In genomic region chr16:14304791-14305190, GRCm38 (mm10) we compare ENCODE assay signal across 15 mouse cellular contexts. TPM values are rescaled to one million over a fixed set of nuclear protein-coding genes. Genes with fewer than 3 reads are reported as not detected.
"Had no signal": no experiment of that assay in that cellular context is flagged by ENCODE, and none has a peak within 500 bp of the region (broad histone marks: within the 10 kb centered on the region; RNA-seq: fewer than 3 reads in every experiment).

No protein-coding gene starts in this region.

- DNase-seq: kidney, postnatal 10 days; kidney, postnatal 4 days; liver; liver, embryonic 13.5 days; liver, postnatal 0 days; lung, postnatal 14 days; right cerebral cortex, postnatal 14 days had no signal

- H3K4me3 ChIP-seq: layer of hippocampus, adult 2 months; limb, embryonic 12.5 days; liver, embryonic 13.5 days; lung, embryonic 15.5 days; megakaryocyte, embryonic 14.5 days; midbrain, embryonic 12.5 days; stomach, embryonic 15.5 days had no signal

- H3K4me1 ChIP-seq: limb, embryonic 12.5 days; lung, embryonic 15.5 days; midbrain, embryonic 12.5 days had no signal

- H3K4me2 ChIP-seq: limb, embryonic 12.5 days; liver, embryonic 13.5 days; lung, embryonic 15.5 days; midbrain, embryonic 12.5 days; stomach, embryonic 15.5 days had no signal

- H3K27ac ChIP-seq: layer of hippocampus, adult 2 months; limb, embryonic 12.5 days; liver, embryonic 13.5 days; lung, embryonic 15.5 days; macrophage; midbrain, embryonic 12.5 days; stomach, embryonic 15.5 days had no signal

- H3K27me3 ChIP-seq: limb, embryonic 12.5 days; liver, embryonic 13.5 days; lung, embryonic 15.5 days; megakaryocyte, embryonic 14.5 days; midbrain, embryonic 12.5 days; stomach, embryonic 15.5 days had no signal

- ATAC-seq: liver, postnatal 0 days; midbrain, embryonic 16.5 days had no signal

- H3K9ac ChIP-seq: limb, embryonic 12.5 days; liver, embryonic 13.5 days; liver, postnatal 0 days; lung, embryonic 15.5 days; midbrain, embryonic 12.5 days; stomach, embryonic 15.5 days had no signal

- H3K9me3 ChIP-seq: limb, embryonic 12.5 days; liver, embryonic 13.5 days; lung, embryonic 15.5 days; megakaryocyte, embryonic 14.5 days; midbrain, embryonic 12.5 days; stomach, embryonic 15.5 days had no signal

RNA-seq across cellular contexts. Expression of gene Myh11, which starts 13.6 kb away (rescaled TPM):
- polyA plus RNA-seq: macrophage had no signal
